Mouse (Mus musculus) heart, embryonic 13.5 days (tissue): ENCODE data around the gene Eif1. TPM values are rescaled to one million over a fixed set of nuclear protein-coding genes. Genes with fewer than 3 reads are reported as not detected.
"Not testable (repeated sequence)": the region's sequence is repeated elsewhere in the genome, so short reads cannot be mapped to it uniquely, and the experiment has no call there.

Experiments used
- ATAC-seq: fragments of 200-750 bp; cut with Nextera tagmentation; 2 replicates; pipeline ENCODE4 v1.8.0; 2017; ENCODE audit warnings: moderate TSS enrichment; ENCODE audit not compliant: insufficient number of reproducible peaks, low FRiP score, low TSS enrichment; ENCODE audit errors: extremely low read depth
- H3K27ac ChIP-seq: fragments of 300-500 bp; sonication (generic); replicated peaks from 2 replicates; pipeline ENCODE4 v1.5.1; 2015; ENCODE audit warnings: moderate library complexity, mild to moderate bottlenecking, inconsistent platforms
- H3K27me3 ChIP-seq: fragments of 300-500 bp; sonication (generic); replicated peaks from 2 replicates; pipeline ENCODE4 v1.6.1; 2015; ENCODE audit warnings: mild to moderate bottlenecking, inconsistent platforms
- H3K36me3 ChIP-seq: fragments of 300-500 bp; sonication (generic); 2 replicates; pipeline ENCODE4 v1.6.1; 2015; ENCODE audit warnings: mild to moderate bottlenecking, inconsistent platforms
- H3K4me1 ChIP-seq: fragments of 300-500 bp; sonication (generic); 2 replicates; pipeline ENCODE4 v1.6.1; 2015; ENCODE audit warnings: inconsistent platforms
- H3K4me2 ChIP-seq: fragments of 300-500 bp; sonication (generic); 2 replicates; pipeline ENCODE4 v1.6.1; 2015; ENCODE audit warnings: inconsistent platforms, mild to moderate bottlenecking, moderate library complexity
- H3K4me3 ChIP-seq: fragments of 300-500 bp; sonication (generic); 2 replicates; pipeline ENCODE4 v1.5.1; 2015; ENCODE audit warnings: moderate library complexity, mild to moderate bottlenecking, inconsistent platforms
- H3K9ac ChIP-seq: fragments of 300-500 bp; sonication (generic); 2 replicates; pipeline ENCODE4 v1.6.1; 2015; ENCODE audit warnings: inconsistent platforms, mild to moderate bottlenecking, moderate library complexity
- H3K9me3 ChIP-seq: fragments of 300-500 bp; sonication (generic); 2 replicates; pipeline ENCODE4 v1.6.1; 2016; ENCODE audit warnings: inconsistent platforms
- WGBS: fragments of 180-500 bp; shearing (Covaris S2); methylation state at CpG from one replicate; pipeline ENCODE4 v1.1.7; 2015; ENCODE audit warnings: mixed read lengths; 5-methylcytosine and 5-hydroxymethylcytosine counted together
- polyA plus RNA-seq: library from polyadenylated mRNA; unstranded; fragments of >200 nt; fragmentation: Nextera tagmentation; extraction: Ambion mirVana; gene quantifications from 2 replicates; pipeline ENCODE4 v1.2.1, GENCODE M21; 2015

Eif1 gene
- polyA plus RNA-seq, 1 experiment from 2014 or later: 1,570 TPM

DNA sequence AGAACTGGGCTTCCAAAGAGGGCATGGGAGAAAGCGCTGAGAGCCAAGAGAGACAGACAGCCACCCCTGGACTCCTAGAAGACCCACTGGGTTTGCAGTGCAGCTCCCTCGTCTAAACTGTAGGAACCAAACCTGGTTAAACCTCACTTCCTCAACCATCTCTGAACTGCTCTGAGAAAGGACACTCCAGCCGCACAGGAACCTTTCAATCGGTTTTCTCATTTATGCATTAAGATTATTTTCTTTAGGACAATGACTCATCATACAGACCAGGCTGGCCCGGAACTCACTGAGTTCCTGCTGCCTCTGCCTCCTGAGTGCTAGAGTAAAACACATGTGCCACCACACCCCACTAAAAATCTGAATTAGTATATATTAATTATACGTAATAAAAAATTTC is 8.1 kb downstream of the Eif1 start:
- Histone ChIP-seq H3K9me3 (no peaks in the 10 kb centered on the region), H3K27ac (peak overlapping the region; percentile 53; the same call in 1 of the 2 replicates), H3K4me1 (peaks cover 14% of the 10 kb centered on the region), H3K36me3 (peaks cover 3% of the 10 kb centered on the region), H3K4me3 (no peak overlapping the region), H3K27me3 (peaks cover 4% of the 10 kb centered on the region; the same call in 1 of the 2 replicates), H3K4me2 (no peak overlapping the region), H3K9ac (no peak overlapping the region)
- ATAC-seq: no peak
- 73% methylated on average over 6 of the region's 6 CpGs for WGBS

DNA sequence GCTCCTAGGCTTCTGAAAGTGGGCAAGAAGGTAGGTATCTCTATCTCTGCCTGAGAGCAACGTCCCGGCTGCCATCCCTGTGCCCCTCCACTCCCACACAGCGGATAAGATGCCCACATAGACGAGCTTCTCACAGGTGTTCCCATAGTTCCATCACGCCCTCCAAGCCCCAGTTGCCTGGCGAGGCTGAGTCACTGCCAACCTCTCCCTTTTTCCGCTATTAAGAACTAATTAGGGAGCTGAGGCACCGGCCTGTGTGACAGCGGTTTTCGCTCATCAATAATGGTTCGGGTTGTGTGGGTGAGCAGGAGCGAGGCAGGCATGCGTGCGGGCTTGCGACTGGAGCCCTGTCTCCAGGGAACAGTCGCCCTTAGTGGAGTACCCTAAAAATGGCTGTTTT is 10.6 kb downstream of the Eif1 start:
- Histone ChIP-seq H3K27me3 (peaks cover 4% of the 10 kb centered on the region; the same call in 1 of the 2 replicates), H3K4me2 (no peak overlapping the region), H3K4me1 (peaks cover 14% of the 10 kb centered on the region), H3K9ac (no peak overlapping the region), H3K4me3 (no peak overlapping the region), H3K36me3 (no peaks in the 10 kb centered on the region), H3K27ac (no peak overlapping the region), H3K9me3 (no peaks in the 10 kb centered on the region)
- WGBS: 62% methylated on average over 16 of the region's 16 CpGs
- ATAC-seq: no peak

DNA sequence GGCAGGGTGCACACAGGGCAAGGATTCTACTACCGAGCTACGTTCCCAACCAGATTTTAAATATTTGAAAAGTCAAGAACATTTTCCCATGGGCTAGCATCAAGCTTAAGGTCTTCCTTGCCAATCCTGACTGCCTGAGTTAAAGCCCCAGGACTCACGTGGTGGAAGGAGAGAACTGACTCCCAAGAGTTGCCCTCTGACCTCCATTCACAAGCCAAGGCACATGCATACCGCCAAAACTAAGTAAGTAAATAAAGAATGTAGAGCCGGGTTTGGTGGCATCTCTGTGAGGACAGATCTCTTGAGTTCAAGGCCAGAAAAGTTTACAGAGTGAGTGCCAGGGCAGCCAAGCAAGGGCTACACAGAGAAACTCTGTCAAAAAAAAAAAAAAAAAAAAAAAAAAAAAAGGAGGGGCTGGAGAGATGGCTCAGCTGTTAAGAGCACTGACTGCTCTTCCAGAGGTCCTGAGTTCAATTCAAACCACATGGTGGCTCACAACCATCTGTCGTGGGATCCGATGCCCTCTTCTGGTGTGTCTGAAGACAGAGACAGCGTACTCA is 11.2 kb downstream of the Eif1 start:
- not testable (repeated sequence) for H3K27ac ChIP-seq, H3K9ac ChIP-seq, H3K4me2 ChIP-seq, H3K4me3 ChIP-seq, H3K27me3 ChIP-seq, H3K9me3 ChIP-seq, H3K36me3 ChIP-seq, ATAC-seq
- 67% methylated on average over 8 of the region's 8 CpGs for WGBS
- H3K4me1 ChIP-seq: peaks cover 17% of the 10 kb centered on the region

- Histone ChIP-seq H3K4me1 (peaks cover 8% of the 10 kb centered on the region), H3K4me2 (no peak overlapping the region), H3K27ac (no peak overlapping the region), H3K9me3 (no peaks in the 10 kb centered on the region), H3K36me3 (no peaks in the 10 kb centered on the region), H3K4me3 (no peak overlapping the region), H3K27me3 (peaks cover 4% of the 10 kb centered on the region; the same call in 1 of the 2 replicates), H3K9ac (no peak overlapping the region)
- ATAC-seq: no peak
- 63% methylated on average over 9 of the region's 9 CpGs for WGBS
These were observed 13.3 kb downstream of the Eif1 start for GRCm38 (mm10) chr11:100332766-100333515.

- 73% methylated on average over 6 of the region's 6 CpGs for WGBS
- H3K27me3 ChIP-seq: peaks cover 4% of the 10 kb centered on the region; the same call in 1 of the 2 replicates
- H3K4me1 ChIP-seq: peaks cover 8% of the 10 kb centered on the region
- no peak within 1 kb of the TSS for H3K4me2 ChIP-seq
- H3K27ac ChIP-seq: no peak within 1 kb of the TSS
- H3K9me3 ChIP-seq: no peaks in the 10 kb centered on the region
- no peak within 1 kb of the TSS for H3K9ac ChIP-seq
- ATAC-seq: no peak
- H3K4me3 ChIP-seq: no peak within 1 kb of the TSS
- H3K36me3 ChIP-seq: no peaks in the 10 kb centered on the region
These were observed 14.3 kb downstream of the Eif1 start, which contains the start of gene Gast for GRCm38 (mm10) chr11:100333944-100334457. TSS of gene Gast (plus strand) at chr11:100334407.

DNA sequence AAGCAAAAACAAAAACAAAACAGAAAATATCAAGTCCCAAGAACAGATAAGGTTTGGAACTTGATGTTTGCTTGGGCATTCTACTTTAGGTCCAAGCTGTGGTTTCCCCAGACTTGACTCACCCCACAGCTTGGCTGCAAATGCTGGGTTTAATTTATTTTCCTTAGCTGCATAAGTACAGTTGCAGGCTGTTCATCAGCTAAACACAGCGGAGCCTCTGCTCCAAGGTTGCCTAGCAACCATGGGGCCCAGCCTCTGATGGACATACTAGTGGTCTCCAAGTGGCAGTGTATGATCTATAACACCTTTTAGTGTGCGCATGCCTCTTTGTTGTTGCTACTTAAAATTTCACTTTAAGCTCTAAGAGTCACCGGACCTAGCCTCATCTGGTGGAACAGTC is 16.0 kb downstream of the Eif1 start:
- Histone ChIP-seq H3K27ac (no peak overlapping the region), H3K4me3 (no peak overlapping the region), H3K9me3 (no peaks in the 10 kb centered on the region), H3K4me2 (no peak overlapping the region), H3K27me3 (no peaks in the 10 kb centered on the region), H3K4me1 (peaks cover 8% of the 10 kb centered on the region), H3K36me3 (no peaks in the 10 kb centered on the region), H3K9ac (no peak overlapping the region)
- no peak for ATAC-seq
- WGBS: 55% methylated on average over 3 of the region's 3 CpGs

DNA sequence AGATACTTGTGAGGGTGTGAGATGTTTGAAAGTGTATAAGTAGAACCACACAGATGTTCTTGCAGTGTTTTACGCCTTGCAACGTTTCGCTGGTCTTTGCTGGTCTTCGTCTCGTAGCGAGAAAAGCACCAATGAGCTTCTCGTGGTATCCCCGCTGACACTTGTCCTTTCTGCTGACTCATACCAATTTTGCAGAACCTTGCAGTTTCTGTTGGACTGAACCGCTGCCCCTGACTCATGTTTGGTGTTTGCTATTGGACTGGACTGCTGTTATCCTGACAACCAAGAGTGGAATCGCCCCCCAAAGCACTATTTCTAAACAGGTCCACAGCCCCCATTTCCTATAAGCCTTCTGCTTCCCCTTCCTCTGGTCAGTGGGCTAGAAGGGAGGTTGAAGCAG is 24.6 kb downstream of the Eif1 start:
- H3K4me2 ChIP-seq: no peak overlapping the region
- no peak overlapping the region for H3K4me3 ChIP-seq
- H3K36me3 ChIP-seq: no peaks in the 10 kb centered on the region
- peaks cover 5% of the 10 kb centered on the region for H3K27me3 ChIP-seq
- no peak for ATAC-seq
- no peaks in the 10 kb centered on the region for H3K9me3 ChIP-seq
- no peaks in the 10 kb centered on the region for H3K4me1 ChIP-seq
- no peak overlapping the region for H3K9ac ChIP-seq
- 80% methylated on average over 10 of the region's 10 CpGs for WGBS
- H3K27ac ChIP-seq: no peak overlapping the region

DNA sequence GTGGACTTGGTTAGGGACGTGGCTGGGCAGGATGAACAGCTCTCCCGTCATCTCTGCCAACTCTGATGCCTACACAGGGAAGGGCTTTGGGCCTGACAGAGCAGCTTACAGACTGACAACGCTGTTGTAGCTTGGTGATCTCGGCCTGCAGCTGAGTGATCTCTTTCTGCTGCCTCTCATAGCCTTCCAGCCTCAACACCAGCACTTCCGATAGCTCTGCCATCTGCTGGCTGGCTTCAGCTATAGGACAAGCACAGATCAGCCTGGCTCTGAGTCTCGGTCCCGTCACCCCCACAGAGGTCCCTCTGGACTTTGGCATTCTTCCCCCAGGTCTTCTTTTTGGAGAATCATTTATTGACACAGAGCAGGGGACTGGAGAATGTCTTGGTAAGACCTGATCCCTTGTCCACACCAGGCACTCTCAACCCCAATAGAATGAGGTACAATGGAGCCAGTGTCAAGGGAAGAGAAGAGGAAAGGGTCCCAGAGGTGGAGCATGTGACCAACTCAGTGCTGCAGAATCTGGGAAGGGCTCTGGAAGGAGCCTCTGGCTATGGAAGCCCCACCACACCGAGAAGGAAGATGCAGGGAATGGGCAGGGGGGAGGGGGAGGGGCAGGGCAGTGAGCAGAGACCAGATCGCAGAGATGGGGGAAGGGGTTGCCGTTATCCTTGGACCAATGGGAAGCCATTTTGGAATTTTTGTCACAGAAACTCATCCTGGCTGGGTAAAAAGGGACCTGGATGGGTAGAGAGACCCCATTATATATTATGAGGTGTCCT is 32.6 kb downstream of the Eif1 start:
- Histone ChIP-seq H3K4me1 (peaks cover 6% of the 10 kb centered on the region), H3K36me3 (no peaks in the 10 kb centered on the region), H3K4me2 (no peak overlapping the region; the same call in 1 of the 2 replicates), H3K9me3 (no peaks in the 10 kb centered on the region), H3K9ac (peak overlapping the region; percentile 41; the same call in 1 of the 2 replicates), H3K27ac (no peak overlapping the region), H3K4me3 (no peak overlapping the region), H3K27me3 (peaks cover 62% of the 10 kb centered on the region)
- no peak for ATAC-seq
- 29% methylated on average over 10 of the region's 10 CpGs for WGBS

DNA sequence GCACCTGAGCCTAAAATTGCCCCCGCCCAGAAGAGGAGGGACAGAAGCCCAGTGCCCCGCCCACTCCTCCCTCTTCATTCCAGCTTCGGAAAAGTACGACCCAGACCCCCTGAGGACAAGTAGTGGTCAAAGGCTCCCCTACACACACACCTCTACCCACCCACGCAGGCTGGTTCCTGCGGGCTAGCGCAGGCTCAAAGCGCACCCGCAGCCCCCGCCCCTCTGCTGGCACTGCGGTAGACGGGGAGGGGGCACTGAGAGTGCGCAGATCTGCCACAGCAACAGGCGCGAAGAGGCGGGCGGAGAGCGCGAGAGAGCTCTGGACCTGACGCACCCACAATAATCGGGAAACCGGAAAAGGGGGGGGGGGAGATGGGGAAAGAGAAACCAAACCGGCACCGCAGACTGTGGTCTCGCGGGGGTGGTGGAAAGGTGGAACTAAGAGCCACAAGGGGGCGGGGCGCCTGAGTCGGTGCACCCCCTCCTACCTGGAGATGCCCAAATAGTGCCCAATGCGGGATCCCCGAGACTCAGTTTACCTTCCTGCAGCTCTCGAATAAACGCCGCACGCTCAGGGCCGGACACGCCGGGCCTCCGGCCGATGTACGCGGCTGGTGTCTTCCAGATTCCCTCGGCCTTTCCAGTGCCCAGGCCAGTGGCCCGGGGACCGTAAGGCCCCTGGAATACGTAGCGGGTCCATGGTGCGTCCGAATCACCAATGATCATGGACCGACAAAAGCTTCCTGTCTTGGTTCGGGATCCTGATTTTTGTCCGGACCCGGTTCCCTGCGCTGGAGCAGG is 35.7 kb downstream of the Eif1 start:
- peak overlapping the region; percentile 83 for H3K9ac ChIP-seq
- no peak for ATAC-seq
- peak overlapping the region; percentile 100 for H3K4me2 ChIP-seq
- H3K9me3 ChIP-seq: no peaks in the 10 kb centered on the region
- peaks cover 6% of the 10 kb centered on the region for H3K4me1 ChIP-seq
- H3K36me3 ChIP-seq: no peaks in the 10 kb centered on the region
- no peak overlapping the region for H3K27ac ChIP-seq
- WGBS: under 1% methylated on average over 53 of the region's 54 CpGs
- H3K27me3 ChIP-seq: peaks cover 88% of the 10 kb centered on the region
- peak overlapping the region; percentile 66 for H3K4me3 ChIP-seq

DNA sequence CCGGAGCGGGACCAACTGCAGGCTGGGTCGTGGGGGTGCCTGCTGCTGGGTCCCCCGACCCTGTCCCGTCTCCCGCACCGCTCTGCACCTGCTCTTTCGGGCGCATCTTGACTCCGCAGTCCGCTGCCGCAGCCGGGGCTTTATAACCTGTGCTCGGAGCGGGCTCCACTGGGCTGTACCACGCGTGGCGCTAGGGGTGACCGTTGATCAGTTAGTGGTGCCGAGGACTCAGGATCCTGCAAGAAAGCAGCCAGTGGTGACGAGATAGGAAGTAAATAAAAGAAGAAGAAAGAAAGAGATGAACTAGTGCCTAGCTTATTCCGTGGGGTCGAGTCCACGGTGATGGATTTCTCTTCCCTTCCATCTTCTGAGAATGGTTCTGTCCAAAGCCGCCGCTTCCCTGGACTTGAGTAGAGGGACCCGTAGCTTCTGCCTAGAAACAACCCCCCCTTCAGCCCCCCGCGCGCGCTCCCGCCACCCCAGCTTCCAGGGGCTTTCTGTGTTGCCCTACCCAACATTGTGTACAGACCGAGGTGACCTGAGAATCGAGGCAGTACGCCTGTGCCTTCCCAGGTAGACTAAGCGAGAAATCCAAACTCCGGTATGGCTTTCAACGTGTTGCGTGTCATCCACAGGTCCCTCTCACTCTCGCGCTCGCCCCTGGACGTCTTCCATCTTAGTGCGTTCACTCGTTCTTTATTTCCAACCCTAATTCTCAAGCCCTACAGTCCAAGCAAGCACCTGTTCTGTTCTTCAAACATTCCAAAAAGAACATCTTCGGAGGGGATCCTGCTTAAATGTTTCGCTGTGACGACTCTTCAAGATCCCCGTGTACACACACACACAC is 36.5 kb downstream of the Eif1 start, which contains the start of gene Hap1:
Hap1 (minus strand) TSS at position 157 of the 847 bp plus-strand sequence.
- 3% methylated on average over 49 of the region's 49 CpGs for WGBS
- H3K27ac ChIP-seq: no peak within 1 kb of the TSS

More for the DNA sequence above, 36.5 kb downstream of the Eif1 start, which contains the start of gene Hap1:
- peaks cover 88% of the 10 kb centered on the region for H3K27me3 ChIP-seq
- no peaks in the 10 kb centered on the region for H3K36me3 ChIP-seq
- no peaks in the 10 kb centered on the region for H3K9me3 ChIP-seq
- peak; percentile 34; the same call in 1 of the 2 replicates for ATAC-seq
- H3K9ac ChIP-seq: peak within 1 kb of the TSS; percentile 83
- peaks cover 6% of the 10 kb centered on the region for H3K4me1 ChIP-seq
- H3K4me3 ChIP-seq: peak within 1 kb of the TSS; percentile 66
- H3K4me2 ChIP-seq: peak within 1 kb of the TSS; percentile 100
